Mouse (Mus musculus): Measurements from ENCODE around the gene Slc39a11.
"Not testable (repeated sequence)": the region's sequence is repeated elsewhere in the genome, so short reads cannot be mapped to it uniquely, and the experiment has no call there.

Gene Slc39a11

GRCm38 (mm10) chr11:113667704-113668103 lies 17.8 kb upstream of the Slc39a11 start:
- no peak for DNase-seq (ENCODE audit: low spot score in 2 of 2)

GRCm38 (mm10) chr11:113667122-113667521 lies 17.2 kb upstream of the Slc39a11 start:
- no peak for DNase-seq (ENCODE audit: low spot score in 2 of 2)

- DNase-seq (ENCODE audit: low spot score in 2 of 2) = no peak
Observed at GRCm38 (mm10) chr11:113666648-113667047, 16.8 kb upstream of the Slc39a11 start.

- DNase-seq (ENCODE audit: low spot score in 2 of 2) = no peak
Observed at GRCm38 (mm10) chr11:113666205-113666604, 16.3 kb upstream of the Slc39a11 start.

- DNase-seq (ENCODE audit: low spot score in 2 of 2) = no peak
Observed at GRCm38 (mm10) chr11:113664279-113664678, 14.4 kb upstream of the Slc39a11 start.

GRCm38 (mm10) chr11:113661835-113662351 lies 12.0 kb upstream of the Slc39a11 start:
- DNase-seq (ENCODE audit: low spot score in 2 of 2) = no peak

- no peak for DNase-seq (ENCODE audit: low spot score in 2 of 2)
Observed at GRCm38 (mm10) chr11:113660940-113661339, 11.1 kb upstream of the Slc39a11 start.

GRCm38 (mm10) chr11:113660213-113660612 lies 10.3 kb upstream of the Slc39a11 start:
- DNase-seq (ENCODE audit: low spot score in 2 of 2) = not testable (repeated sequence)

GRCm38 (mm10) chr11:113658763-113659162 lies 8.9 kb upstream of the Slc39a11 start:
- DNase-seq (ENCODE audit: low spot score in 2 of 2) = no peak

- no peak for DNase-seq (ENCODE audit: low spot score in 2 of 2)
Observed at GRCm38 (mm10) chr11:113658319-113658718, 8.4 kb upstream of the Slc39a11 start.

- no peak for DNase-seq (ENCODE audit: low spot score in 2 of 2)
Observed at GRCm38 (mm10) chr11:113657221-113657620, 7.3 kb upstream of the Slc39a11 start.

GRCm38 (mm10) chr11:113656511-113656932 lies 6.6 kb upstream of the Slc39a11 start:
- DNase-seq (ENCODE audit: low spot score in 2 of 2) = no peak

GRCm38 (mm10) chr11:113654561-113655270 lies 4.8 kb upstream of the Slc39a11 start:
- no peak for DNase-seq (ENCODE audit: low spot score in 2 of 2)

- no peak for DNase-seq (ENCODE audit: low spot score in 2 of 2)
Observed at GRCm38 (mm10) chr11:113654105-113654504, 4.2 kb upstream of the Slc39a11 start.

- DNase-seq (ENCODE audit: low spot score in 2 of 2) = no peak
Observed at GRCm38 (mm10) chr11:113652516-113652915, 2.6 kb upstream of the Slc39a11 start.

GRCm38 (mm10) chr11:113651907-113652273 lies 2.0 kb upstream of the Slc39a11 start:
- DNase-seq (ENCODE audit: low spot score in 2 of 2) = no peak

- DNase-seq (ENCODE audit: low spot score in 2 of 2) = no peak
Observed at GRCm38 (mm10) chr11:113651206-113651906, 1.5 kb upstream of the Slc39a11 start.

GRCm38 (mm10) chr11:113648690-113649352 lies 1.1 kb downstream of the Slc39a11 start, which contains the start of gene Cog1:
TSS of gene Cog1 (plus strand) at chr11:113649169.
- DNase-seq (ENCODE audit: low spot score in 2 of 2) = peak in 1 of 2 experiments; percentile 16

GRCm38 (mm10) chr11:113648152-113648551 lies 1.7 kb downstream of the Slc39a11 start:
- DNase-seq (ENCODE audit: low spot score in 2 of 2) = peak; percentile 55 to 61

GRCm38 (mm10) chr11:113645181-113645580 lies 4.7 kb downstream of the Slc39a11 start:
- DNase-seq (ENCODE audit: low spot score in 2 of 2) = no peak

- no peak for DNase-seq (ENCODE audit: low spot score in 2 of 2)
Observed at GRCm38 (mm10) chr11:113638680-113639079, 11.2 kb downstream of the Slc39a11 start.

GRCm38 (mm10) chr11:113634699-113635121 lies 15.2 kb downstream of the Slc39a11 start:
- DNase-seq (ENCODE audit: low spot score in 2 of 2) = no peak

Data from urinary bladder, adult 18-20 months (tissue).